Mouse (Mus musculus) subcutaneous adipose tissue, adult 2 months (tissue): ENCODE results near the gene Lrrc66. TPM values are rescaled to one million over a fixed set of nuclear protein-coding genes. Genes with fewer than 3 reads are reported as not detected.

Experiments
- polyA plus RNA-seq: library from polyadenylated mRNA; depleted of rRNA; stranded (reverse); fragments of >200 nt; gene quantifications from 2 replicates; pipeline ENCODE4 v1.2.3, GENCODE M21; 2012; ENCODE audit warnings: low replicate concordance; rRNA removed

Gene Lrrc66
- polyA plus RNA-seq = 0.07 and 0.09 TPM in 2 replicates

DNA sequence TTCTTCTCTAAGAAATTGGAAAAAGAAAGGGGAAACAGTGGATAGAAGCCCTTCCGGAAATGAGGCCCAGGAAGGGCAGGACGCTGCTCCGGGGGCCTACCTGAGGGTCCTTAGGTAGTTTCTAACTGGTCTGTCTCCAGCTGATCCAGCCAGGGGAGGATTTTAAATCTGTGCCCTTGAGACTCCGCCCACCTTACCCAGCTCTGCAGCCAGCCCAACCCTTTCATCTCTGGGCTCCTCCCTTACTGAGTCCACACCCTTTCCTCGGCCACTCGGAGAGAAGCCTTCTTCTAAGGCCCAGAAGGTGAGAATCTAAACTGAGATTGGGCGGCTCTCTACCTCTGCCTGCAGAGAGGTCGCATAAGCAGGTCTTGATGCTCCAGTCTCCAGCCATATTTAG is at the start of gene Lrrc66:
Lrrc66 (minus strand) TSS at position 236 of the 400 bp plus-strand sequence.

DNA sequence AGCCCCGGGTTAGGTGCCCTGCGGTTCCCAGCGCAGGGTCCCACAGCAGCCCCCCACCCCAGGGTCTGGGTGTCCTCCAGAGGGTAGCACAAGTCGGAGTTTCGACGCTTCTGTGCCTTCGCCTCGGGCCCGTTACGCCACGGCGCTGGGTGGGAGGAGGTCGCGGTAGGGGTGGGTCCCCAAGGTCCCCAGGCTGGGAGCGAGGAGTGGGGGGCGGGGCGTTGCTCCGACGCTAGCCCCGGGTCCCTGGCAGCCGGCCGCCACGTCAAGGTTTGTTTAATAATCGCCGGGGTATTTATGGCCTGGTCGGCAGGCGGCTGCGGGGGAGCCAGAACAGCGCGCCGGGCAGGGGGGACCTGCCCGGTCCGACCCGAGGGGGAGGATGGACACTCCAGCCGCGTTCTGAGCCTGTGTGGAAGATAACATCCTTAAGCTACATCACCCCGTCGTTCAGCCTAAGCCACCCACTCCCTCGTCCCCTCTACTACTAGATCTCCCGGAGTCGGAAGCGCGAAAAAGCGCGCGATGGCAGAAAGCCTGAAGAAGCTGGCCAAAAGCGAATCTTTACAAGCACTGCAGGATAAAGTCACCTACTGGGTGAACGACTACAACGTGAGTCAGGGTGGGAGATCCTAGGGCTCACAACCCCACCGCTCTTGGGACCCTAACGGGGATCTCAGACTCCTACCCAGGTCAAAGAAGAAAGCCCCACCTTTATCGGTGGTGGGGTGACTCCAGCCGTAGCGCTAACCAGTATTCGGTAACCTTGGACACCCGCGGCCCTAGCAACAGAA is 18.9 kb upstream of the Lrrc66 start, which contains the start of gene Spata18:
Spata18 (plus strand) TSS at position 319 of the 794 bp plus-strand sequence.

DNA sequence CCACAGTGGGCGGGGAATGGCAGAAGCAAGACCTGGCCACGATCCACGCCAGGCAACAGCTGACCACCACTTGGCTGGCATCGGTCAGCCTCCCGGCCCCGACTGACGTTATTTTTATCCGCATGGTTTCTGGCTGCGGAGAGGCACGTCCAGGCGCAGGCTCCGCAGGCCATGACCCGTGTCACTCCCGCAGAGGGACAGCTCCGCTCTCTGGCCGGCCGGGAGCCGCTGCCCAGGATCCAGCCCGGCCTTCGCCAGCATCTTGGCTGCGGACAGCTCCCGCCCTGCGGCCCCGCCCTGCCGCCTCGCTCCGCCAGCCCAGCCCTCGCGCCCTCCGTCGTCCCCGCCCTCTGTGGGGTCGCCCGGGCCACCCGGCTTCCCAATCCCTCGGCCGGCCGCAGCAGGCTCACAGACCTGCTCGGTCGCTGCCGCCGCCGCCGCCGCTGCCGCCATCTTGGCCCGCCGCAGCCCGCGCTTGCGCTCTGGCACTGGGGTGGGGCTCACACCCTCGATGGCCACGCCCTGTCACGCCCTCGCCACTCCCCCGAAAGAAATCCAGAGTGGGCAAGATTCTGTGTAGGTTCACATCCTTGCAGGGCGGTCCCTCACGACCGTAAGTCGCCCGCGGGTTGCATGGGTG is 15.1 kb upstream of the Lrrc66 start, which contains the start of gene Sgcb:
Sgcb (minus strand) TSS at position 530 of the 640 bp plus-strand sequence.

Other genes starting within 250 kb of the Lrrc66 start
- gene Cwh43, start 226.5 kb downstream of the Lrrc66 start, polyA plus RNA-seq = 0.04 and 0.42 TPM in 2 replicates
- gene Dcun1d4, start 151.5 kb downstream of the Lrrc66 start, polyA plus RNA-seq = 8.8 and 9.4 TPM in 2 replicates
- gene Sgcb, start 15.3 kb upstream of the Lrrc66 start, polyA plus RNA-seq = 16.3 and 20.0 TPM in 2 replicates
- 0.12 TPM in 1 of 2 replicates, not detected in the other for gene Spata18, start 18.9 kb upstream of the Lrrc66 start, polyA plus RNA-seq